Mouse (Mus musculus) limb, embryonic 10.5 days (tissue): ENCODE measurements around the gene Cldn6. TPM values are rescaled to one million over a fixed set of nuclear protein-coding genes. Genes with fewer than 3 reads are reported as not detected.

Experiments
- DNase-seq: peaks from one replicate; pipeline ENCODE4 v3.0.0-alpha.2; 2017; ENCODE audit warnings: low spot score
- H3K27ac ChIP-seq: fragments of 300-500 bp; sonication (generic); 2 replicates; pipeline ENCODE4 v1.5.1; 2016; ENCODE audit warnings: mild to moderate bottlenecking
- H3K27me3 ChIP-seq: fragments of 300-500 bp; sonication (generic); 2 replicates; pipeline ENCODE4 v1.6.1; 2016; ENCODE audit warnings: low read depth, mild to moderate bottlenecking; ENCODE audit not compliant: poor library complexity, severe bottlenecking
- H3K36me3 ChIP-seq: fragments of 300-500 bp; sonication (generic); 2 replicates; pipeline ENCODE4 v1.6.1; 2016; ENCODE audit warnings: mild to moderate bottlenecking, moderate library complexity
- H3K4me1 ChIP-seq: fragments of 300-500 bp; sonication (generic); 2 replicates; pipeline ENCODE4 v1.6.1; 2016
- H3K4me3 ChIP-seq: fragments of 300-500 bp; sonication (generic); 2 replicates; pipeline ENCODE4 v1.5.1; 2016; ENCODE audit warnings: mild to moderate bottlenecking, moderate library complexity
- H3K9me3 ChIP-seq: fragments of 300-500 bp; sonication (generic); replicated peaks from 2 replicates; pipeline ENCODE4 v1.6.1; 2016; ENCODE audit warnings: mild to moderate bottlenecking
- WGBS: fragments of 180-500 bp; shearing (Covaris S2); methylation state at CpG from one replicate; pipeline ENCODE4 v1.1.7; 2016; 5-methylcytosine and 5-hydroxymethylcytosine counted together
- polyA plus RNA-seq: library from polyadenylated mRNA; unstranded; fragments of >200 nt; fragmentation: Nextera tagmentation; extraction: Ambion mirVana; gene quantifications from 2 replicates; pipeline ENCODE4 v1.2.1, GENCODE M21; 2016

The Cldn6 gene
- polyA plus RNA-seq, 1 experiment from 2014 or later, result 32.7 TPM

GRCm38 (mm10) chr17:23705525-23706104, 26.6 kb downstream of the Cldn6 start:
- WGBS, result 82% methylated on average over 7 of the region's 7 CpGs
- DNase-seq, result no peak
- Histone ChIP-seq H3K27me3 (peaks cover 30% of the 10 kb centered on the region), H3K27ac (no peak overlapping the region), H3K4me1 (peaks cover 10% of the 10 kb centered on the region), H3K9me3 (no peaks in the 10 kb centered on the region), H3K4me3 (no peak overlapping the region), H3K36me3 (no peaks in the 10 kb centered on the region)

- Histone ChIP-seq H3K4me1 (peaks cover 10% of the 10 kb centered on the region), H3K9me3 (no peaks in the 10 kb centered on the region), H3K4me3 (no peak overlapping the region), H3K27ac (no peak overlapping the region), H3K36me3 (no peaks in the 10 kb centered on the region), H3K27me3 (peaks cover 24% of the 10 kb centered on the region)
- DNase-seq, result peak; percentile 93
- 0% methylated on average over 3 of the region's 3 CpGs for WGBS
Observed at GRCm38 (mm10) chr17:23706212-23706611, 27.2 kb downstream of the Cldn6 start.

- peaks cover 12% of the 10 kb centered on the region; the same call in 1 of the 2 replicates for H3K27me3 ChIP-seq
- no peak for DNase-seq
- H3K4me1 ChIP-seq, result no peaks in the 10 kb centered on the region
- no peaks in the 10 kb centered on the region for H3K9me3 ChIP-seq
- no peaks in the 10 kb centered on the region for H3K36me3 ChIP-seq
- 59% methylated on average over 2 of the region's 2 CpGs for WGBS
- H3K27ac ChIP-seq, result no peak overlapping the region
- no peak overlapping the region for H3K4me3 ChIP-seq
Observed at GRCm38 (mm10) chr17:23717003-23717402, 38.0 kb downstream of the Cldn6 start.

- Histone ChIP-seq H3K27ac (no peak overlapping the region), H3K9me3 (no peaks in the 10 kb centered on the region), H3K4me1 (no peaks in the 10 kb centered on the region), H3K36me3 (no peaks in the 10 kb centered on the region), H3K27me3 (peaks cover 7% of the 10 kb centered on the region; the same call in 1 of the 2 replicates), H3K4me3 (no peak overlapping the region)
- WGBS, result 22% methylated on average over 1 of the region's 1 CpGs
- no peak for DNase-seq
Observed at GRCm38 (mm10) chr17:23719455-23719854, 40.4 kb downstream of the Cldn6 start.

- no peak overlapping the region for H3K4me3 ChIP-seq
- no peak for DNase-seq
- WGBS, result 82% methylated on average over 2 of the region's 2 CpGs
- peaks cover 7% of the 10 kb centered on the region; the same call in 1 of the 2 replicates for H3K27me3 ChIP-seq
- no peak overlapping the region for H3K27ac ChIP-seq
- peaks cover 9% of the 10 kb centered on the region for H3K4me1 ChIP-seq
- H3K9me3 ChIP-seq, result no peaks in the 10 kb centered on the region
- no peaks in the 10 kb centered on the region for H3K36me3 ChIP-seq
Observed at GRCm38 (mm10) chr17:23721886-23722285, 42.8 kb downstream of the Cldn6 start.

- Histone ChIP-seq H3K27me3 (peaks cover 7% of the 10 kb centered on the region; the same call in 1 of the 2 replicates), H3K4me3 (no peak within 1 kb of the TSS), H3K27ac (no peak within 1 kb of the TSS), H3K9me3 (no peaks in the 10 kb centered on the region), H3K4me1 (peaks cover 16% of the 10 kb centered on the region), H3K36me3 (no peaks in the 10 kb centered on the region)
- 71% methylated on average over 7 of the region's 7 CpGs for WGBS
- DNase-seq, result no peak
Observed at GRCm38 (mm10) chr17:23722376-23723125, 43.5 kb downstream of the Cldn6 start, which contains the start of gene 1520401A03Rik. Gene 1520401A03Rik (minus strand): TSS chr17:23722783.

GRCm38 (mm10) chr17:23725477-23725876, 46.4 kb downstream of the Cldn6 start:
- peak overlapping the region; percentile 92 for H3K27ac ChIP-seq

GRCm38 (mm10) chr17:23725999-23726757, 47.1 kb downstream of the Cldn6 start, which contains the start of gene Pkmyt1:
Gene Pkmyt1 (plus strand): TSS chr17:23726336.
- Histone ChIP-seq H3K36me3 (no peaks in the 10 kb centered on the region), H3K27ac (peak within 1 kb of the TSS; percentile 92), H3K4me1 (peaks cover 16% of the 10 kb centered on the region), H3K9me3 (no peaks in the 10 kb centered on the region), H3K4me3 (peak within 1 kb of the TSS; percentile 89), H3K27me3 (no peaks in the 10 kb centered on the region)
- 2% methylated on average over 73 of the region's 73 CpGs for WGBS
- DNase-seq, result peak; percentile 97

More at GRCm38 (mm10) chr17:23725477-23725876, 46.4 kb downstream of the Cldn6 start:
- Histone ChIP-seq H3K27me3 (peaks cover 4% of the 10 kb centered on the region; the same call in 1 of the 2 replicates), H3K4me3 (peak overlapping the region; percentile 89), H3K4me1 (peaks cover 16% of the 10 kb centered on the region), H3K36me3 (no peaks in the 10 kb centered on the region), H3K9me3 (no peaks in the 10 kb centered on the region)
- 76% methylated on average over 4 of the region's 4 CpGs for WGBS
- DNase-seq, result no peak

GRCm38 (mm10) chr17:23726758-23727142, 47.7 kb downstream of the Cldn6 start:
- 3% methylated on average over 18 of the region's 20 CpGs for WGBS
- no peaks in the 10 kb centered on the region for H3K9me3 ChIP-seq
- H3K36me3 ChIP-seq, result no peaks in the 10 kb centered on the region

GRCm38 (mm10) chr17:23730441-23730840, 51.4 kb downstream of the Cldn6 start:
- Histone ChIP-seq H3K4me1 (peaks cover 17% of the 10 kb centered on the region), H3K36me3 (peaks cover 31% of the 10 kb centered on the region), H3K27me3 (0 out of 2 replicates have a peak, but pooled peaks cover 1% of the 10 kb centered on the region), H3K27ac (no peak overlapping the region), H3K9me3 (no peaks in the 10 kb centered on the region), H3K4me3 (no peak overlapping the region)
- no peak for DNase-seq
- 70% methylated on average over 1 of the region's 1 CpGs for WGBS

More at GRCm38 (mm10) chr17:23726758-23727142, 47.7 kb downstream of the Cldn6 start:
- DNase-seq, result peak; percentile 85
- Histone ChIP-seq H3K27ac (peak overlapping the region; percentile 92), H3K4me3 (peak overlapping the region; percentile 89), H3K27me3 (no peaks in the 10 kb centered on the region), H3K4me1 (peaks cover 16% of the 10 kb centered on the region)
